Comparison of ENCODE assay signal across 14 mouse cellular contexts in the genomic region with DNA sequence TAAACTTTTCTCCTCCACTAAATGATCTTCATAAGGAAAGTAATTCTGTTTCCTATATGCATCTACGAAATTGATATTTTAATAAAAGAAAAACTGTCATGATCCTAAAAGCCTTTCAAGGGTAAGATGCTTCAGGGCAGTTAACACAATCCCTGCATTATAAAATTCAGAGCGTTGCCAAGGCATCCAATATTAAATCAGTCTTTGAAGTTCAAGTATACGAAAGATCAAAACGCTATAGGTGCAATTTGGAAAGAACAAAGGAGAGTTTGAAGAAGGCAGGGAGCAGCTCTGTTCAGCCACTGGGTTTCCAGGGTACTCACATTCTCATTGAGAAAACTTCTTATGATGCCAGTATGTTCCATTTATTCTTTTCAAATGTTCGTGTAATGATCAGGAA.
"Had no signal": no experiment of that assay in that cellular context is flagged by ENCODE, and none has a peak within 500 bp of the region (broad histone marks: within the 10 kb centered on the region; RNA-seq: fewer than 3 reads in every experiment).

No protein-coding gene starts in this region.

- H3K36me3 ChIP-seq: liver, embryonic 12.5 days; midbrain, embryonic 12.5 days; neural tube, embryonic 12.5 days; stomach, embryonic 15.5 days had no signal

- H3K4me3 ChIP-seq: liver, embryonic 12.5 days; midbrain, embryonic 12.5 days; neural tube, embryonic 12.5 days; stomach, embryonic 15.5 days had no signal

- H3K27ac ChIP-seq: liver, embryonic 12.5 days; liver, embryonic 14.5 days; midbrain, embryonic 12.5 days; neural tube, embryonic 12.5 days; stomach, embryonic 15.5 days; stomach, postnatal 0 days had no signal

- DNase-seq: lung, adult 18-20 months; lung, embryonic 14.5 days; lung, postnatal 10 days; lung, postnatal 4 days; right cerebral cortex, postnatal 14 days; thymus, adult 2 months; thymus, postnatal 25 days; thymus, postnatal 4 days had no signal

- H3K9ac ChIP-seq: liver, embryonic 12.5 days; liver, embryonic 14.5 days; lung, embryonic 14.5 days; midbrain, embryonic 12.5 days; neural tube, embryonic 12.5 days; stomach, embryonic 15.5 days had no signal

- ATAC-seq: liver, embryonic 12.5 days had no signal

- H3K4me2 ChIP-seq: liver, embryonic 12.5 days; lung, embryonic 14.5 days; midbrain, embryonic 12.5 days; neural tube, embryonic 12.5 days; stomach, embryonic 15.5 days had no signal

- H3K9me3 ChIP-seq: midbrain, embryonic 12.5 days; stomach, embryonic 15.5 days had no signal

- H3K27me3 ChIP-seq: liver, embryonic 12.5 days; midbrain, embryonic 12.5 days; neural tube, embryonic 12.5 days; stomach, embryonic 15.5 days had no signal

- H3K4me1 ChIP-seq: liver, embryonic 12.5 days; stomach, embryonic 15.5 days had no signal
